Mouse (Mus musculus) embryonic fibroblast, embryonic 13.5 days (primary cell): ENCODE measurements at regions not wholly inside any gene's neighbourhood (a gene's known extent, or its start where the extent isn't known, plus 50 kb on each side); places are given as distances from the start of the nearest gene placed in this dataset.

Experiments
- H3K27ac ChIP-seq: 2 replicates; pipeline ENCODE4 v1.5.1; 2012; ENCODE audit warnings: low read length, control low read depth, inconsistent platforms; ENCODE audit not compliant: insufficient read depth
- H3K4me1 ChIP-seq: 2 replicates; pipeline ENCODE4 v1.6.1; 2011; ENCODE audit warnings: low read length; ENCODE audit not compliant: control insufficient read depth, insufficient read depth
- H3K4me3 ChIP-seq: 2 replicates; pipeline ENCODE4 v1.5.1; 2011; ENCODE audit warnings: mild to moderate bottlenecking, control low read depth, low read length; ENCODE audit not compliant: insufficient read depth
- CTCF ChIP-seq: IDR thresholded peaks from 2 replicates; pipeline ENCODE4 v1.5.1; 2011; ENCODE audit warnings: mild to moderate bottlenecking, control low read depth, low read length, moderate library complexity, borderline replicate concordance; ENCODE audit not compliant: insufficient read depth
- POLR2A ChIP-seq: IDR thresholded peaks from 2 replicates; pipeline ENCODE4 v1.6.1; 2011; ENCODE audit warnings: low read depth, mild to moderate bottlenecking, control low read depth, low read length, moderate library complexity

DNA sequence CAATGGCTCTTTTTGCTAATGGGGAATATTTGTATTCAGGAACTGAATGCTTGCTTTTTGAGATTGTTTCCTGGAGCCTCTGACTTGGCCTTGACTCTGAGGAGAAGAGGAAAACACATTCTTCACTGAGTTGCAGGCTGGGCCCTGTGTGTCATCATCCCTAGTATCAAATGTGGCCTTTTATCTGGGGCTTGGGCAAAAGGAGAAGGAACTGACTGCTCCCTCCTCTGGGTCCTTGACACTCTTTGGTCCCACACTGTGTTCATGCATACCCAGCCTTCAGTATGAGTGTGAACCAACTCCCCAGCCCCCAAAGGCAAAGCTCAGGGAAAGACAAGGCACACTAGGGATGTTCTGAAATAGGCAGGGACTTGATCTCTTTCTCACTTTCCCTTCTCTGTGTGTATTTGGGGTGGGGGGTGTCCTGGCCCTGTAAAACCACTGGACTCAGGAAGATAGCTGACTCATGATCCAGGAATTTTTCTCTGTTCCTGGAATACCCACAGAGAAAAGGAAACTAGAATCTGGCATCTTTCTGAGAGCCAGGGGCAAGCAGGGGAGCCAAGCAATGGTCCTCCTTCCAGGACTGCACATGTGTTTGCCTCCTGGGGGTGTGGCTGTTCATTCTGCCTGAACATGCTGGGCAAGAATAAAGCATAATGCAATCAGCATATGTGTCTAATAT, 82.1 kb upstream of the Sh3bp4 start:
- no peak overlapping the region for H3K4me3 ChIP-seq
- peak overlapping the region; percentile 60 for H3K27ac ChIP-seq
- TF ChIP-seq CTCF (no peak), POLR2A (no peak)
- H3K4me1 ChIP-seq, result peaks cover 7% of the 10 kb centered on the region

DNA sequence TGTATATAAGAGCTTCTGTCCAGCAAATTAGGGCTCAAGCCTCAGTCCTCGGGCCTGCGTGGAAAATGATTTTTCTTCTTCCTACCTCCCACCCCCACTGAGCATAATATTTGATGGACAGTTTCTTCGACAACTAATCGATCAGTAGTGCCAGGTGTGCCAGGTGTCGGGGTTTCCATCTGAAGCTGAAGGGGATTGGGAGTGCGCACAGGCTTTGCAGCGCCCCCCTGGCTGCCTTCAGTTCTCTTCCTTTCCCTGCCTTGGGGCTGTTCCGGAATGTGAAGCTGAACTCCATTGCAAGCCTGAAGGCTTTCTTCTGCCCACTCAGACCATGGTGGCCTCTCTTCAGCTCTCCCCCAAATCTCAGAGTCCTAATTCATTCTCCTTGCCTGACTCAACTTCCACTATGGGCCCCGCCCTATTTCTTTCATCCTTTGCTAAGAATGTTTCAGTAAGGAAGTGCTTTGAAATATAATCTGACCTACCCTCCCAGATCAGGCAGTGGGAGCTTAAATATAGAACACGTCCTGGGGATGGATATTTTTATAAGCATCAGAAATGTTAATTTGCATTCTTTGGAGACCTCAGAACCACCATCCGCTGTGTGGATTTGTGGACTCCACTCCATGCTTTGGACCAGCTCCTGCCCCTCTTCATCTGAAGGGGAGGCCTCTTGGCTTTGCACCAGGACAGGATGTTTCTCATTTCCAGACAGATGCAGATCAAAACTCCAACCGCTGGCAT, 75.5 kb upstream of the Sh3bp4 start:
- TF ChIP-seq POLR2A, result no peak
- no peak for TF ChIP-seq CTCF
- Histone ChIP-seq H3K4me3 (no peak overlapping the region), H3K27ac (peak overlapping the region; percentile 75), H3K4me1 (peaks cover 13% of the 10 kb centered on the region)

DNA sequence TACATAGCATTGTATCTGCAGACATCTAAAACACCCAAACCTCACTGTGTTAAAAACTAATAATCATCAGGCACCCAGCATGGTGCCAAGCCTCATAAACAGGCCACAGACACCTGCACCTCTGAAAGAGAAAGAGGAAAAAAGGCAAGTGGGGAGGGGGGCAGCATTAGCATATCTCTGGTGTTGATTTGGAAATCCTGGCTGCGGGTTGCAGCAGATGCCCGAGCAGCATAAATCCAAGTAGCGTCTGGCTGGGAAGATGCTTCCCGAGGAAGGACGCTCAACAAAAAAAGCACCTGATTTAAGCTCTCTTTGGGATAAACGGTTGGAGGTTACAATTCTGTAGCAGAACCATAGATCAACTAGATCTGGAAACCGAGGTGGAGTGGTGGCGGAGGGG, 74.3 kb upstream of the Sh3bp4 start:
- peak overlapping the region; percentile 90 for H3K27ac ChIP-seq

DNA sequence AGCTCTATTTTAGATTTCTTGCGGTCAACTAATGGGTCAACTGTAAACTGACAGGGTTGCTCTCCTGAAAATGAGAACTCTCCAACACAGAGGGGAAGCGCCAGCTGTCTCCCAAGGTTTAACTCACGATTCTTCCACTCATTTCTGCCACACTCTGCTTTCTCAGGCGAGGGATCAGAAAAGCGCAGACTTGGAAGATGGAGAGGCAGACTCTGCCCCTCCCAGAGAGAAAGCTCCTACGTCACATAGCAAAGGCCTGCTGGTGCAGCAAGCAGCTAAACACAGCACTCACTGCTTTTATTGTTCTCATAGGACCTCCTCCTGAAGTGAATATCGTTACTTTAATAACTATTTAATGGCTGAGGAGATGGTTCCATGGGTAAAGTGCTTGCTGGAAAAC, 73.6 kb upstream of the Sh3bp4 start:
- H3K27ac ChIP-seq, result no peak overlapping the region
- H3K4me3 ChIP-seq, result no peak overlapping the region
- TF ChIP-seq POLR2A (no peak), CTCF (no peak)
- peaks cover 13% of the 10 kb centered on the region for H3K4me1 ChIP-seq

More for the DNA sequence above, 74.3 kb upstream of the Sh3bp4 start:
- Histone ChIP-seq H3K4me3 (no peak overlapping the region), H3K4me1 (peaks cover 13% of the 10 kb centered on the region)
- TF ChIP-seq CTCF, result no peak
- no peak for TF ChIP-seq POLR2A

DNA sequence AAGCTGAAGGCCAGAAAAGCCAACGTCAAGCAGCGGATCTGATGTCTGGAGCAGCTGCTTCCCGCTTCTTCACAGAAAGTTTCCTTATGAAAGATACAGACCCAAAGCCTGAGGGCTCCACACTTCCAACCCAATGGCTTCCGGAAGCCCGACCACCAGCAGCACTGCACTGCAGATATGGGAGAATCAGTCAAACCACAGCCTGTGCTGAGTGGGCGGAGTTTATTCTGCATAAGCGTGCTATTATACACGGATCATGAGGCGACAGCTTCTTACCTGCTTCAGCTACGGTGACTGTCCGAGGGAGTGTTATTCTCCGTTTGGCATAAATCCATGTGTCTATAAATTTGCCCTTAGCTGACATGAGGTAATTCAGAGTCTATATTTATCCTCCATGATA, 72.4 kb upstream of the Sh3bp4 start:
- H3K4me1 ChIP-seq, result peaks cover 13% of the 10 kb centered on the region
- no peak overlapping the region for H3K27ac ChIP-seq
- H3K4me3 ChIP-seq, result no peak overlapping the region
- TF ChIP-seq CTCF (no peak), POLR2A (no peak)

DNA sequence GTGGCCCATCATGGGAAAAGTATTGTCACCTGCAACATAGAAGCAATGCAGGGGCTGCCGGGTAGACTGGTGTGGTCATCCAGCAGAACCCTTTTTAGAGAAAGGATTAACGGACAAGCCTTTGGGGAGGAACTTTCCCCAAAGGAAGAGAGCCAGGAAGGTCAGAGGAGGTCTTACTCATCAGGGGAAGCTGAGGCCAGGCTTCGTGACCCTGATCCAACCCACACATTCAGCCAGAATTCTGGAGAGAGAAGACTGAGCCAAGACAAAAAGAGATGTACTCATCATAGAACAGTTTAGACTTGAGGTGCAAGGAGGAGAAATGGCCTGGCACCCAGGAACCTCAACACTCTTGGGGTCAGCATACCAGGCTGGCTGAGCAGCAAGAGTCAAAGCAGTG, 67.9 kb upstream of the Sh3bp4 start:
- H3K27ac ChIP-seq, result no peak overlapping the region
- no peaks in the 10 kb centered on the region for H3K4me1 ChIP-seq
- H3K4me3 ChIP-seq, result no peak overlapping the region
- no peak for TF ChIP-seq CTCF
- TF ChIP-seq POLR2A, result no peak

DNA sequence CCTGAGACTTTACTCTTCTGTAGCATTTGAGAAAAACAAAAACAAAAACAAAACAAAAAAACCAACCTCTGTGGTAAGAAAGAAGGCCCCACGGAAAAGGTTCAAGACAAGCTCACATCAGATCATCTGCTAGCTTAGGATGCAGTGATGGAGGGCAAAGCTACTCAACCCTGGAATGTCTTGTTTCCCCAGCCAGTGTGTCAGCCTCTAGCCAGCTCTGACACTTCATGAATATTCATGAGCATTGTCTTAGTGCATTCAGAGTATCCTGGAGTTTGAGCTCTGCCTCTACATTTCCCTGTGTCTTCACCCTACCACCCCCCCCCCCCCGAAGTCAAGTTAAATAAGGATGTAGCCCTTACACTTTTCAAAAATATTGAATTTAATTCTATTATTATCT, 66.5 kb upstream of the Sh3bp4 start:
- Histone ChIP-seq H3K4me3 (no peak overlapping the region), H3K27ac (no peak overlapping the region), H3K4me1 (no peaks in the 10 kb centered on the region)
- TF ChIP-seq POLR2A (no peak), CTCF (no peak)

DNA sequence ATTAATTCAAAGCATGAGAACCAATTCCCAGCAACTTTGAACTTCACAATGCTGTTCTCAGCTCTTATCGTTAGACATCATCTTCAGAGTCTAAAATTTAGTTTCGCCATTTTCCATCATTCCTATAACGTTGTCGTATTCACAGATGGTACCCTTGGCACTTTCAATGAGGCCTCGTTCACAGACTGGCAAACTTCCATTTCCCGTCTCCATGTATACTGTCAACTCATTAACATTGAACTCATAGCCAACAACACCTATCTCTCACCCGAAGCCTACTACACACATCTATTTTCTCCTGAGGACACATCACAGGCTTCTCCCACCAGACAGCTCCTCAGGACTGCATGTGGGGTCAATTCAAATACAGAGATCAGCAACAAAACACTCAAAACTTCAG, 62.7 kb upstream of the Sh3bp4 start:
- Histone ChIP-seq H3K4me1 (no peaks in the 10 kb centered on the region), H3K4me3 (no peak overlapping the region), H3K27ac (no peak overlapping the region)
- TF ChIP-seq CTCF, result no peak
- TF ChIP-seq POLR2A, result no peak

DNA sequence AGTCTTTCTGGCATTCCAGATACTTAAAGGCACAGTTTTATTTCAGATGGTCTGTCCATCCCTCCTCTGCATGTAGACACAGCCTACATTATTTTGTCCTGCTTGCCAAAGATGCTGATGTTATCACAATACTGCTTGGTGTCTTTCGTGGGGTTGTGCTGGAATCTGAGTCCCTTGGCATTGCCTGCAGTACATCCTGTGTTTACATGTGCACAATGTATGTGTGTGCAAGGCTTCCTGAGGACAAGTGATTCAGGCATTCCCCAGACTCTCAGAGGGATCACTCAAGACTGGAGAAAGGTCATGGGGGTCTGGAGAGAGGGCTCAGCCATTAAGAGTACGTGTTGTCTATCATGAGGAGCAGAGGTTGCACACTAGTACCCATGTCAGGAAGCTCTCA, 60.0 kb upstream of the Sh3bp4 start:
- H3K4me3 ChIP-seq, result no peak overlapping the region
- no peak overlapping the region for H3K27ac ChIP-seq
- no peak for TF ChIP-seq POLR2A
- TF ChIP-seq CTCF, result no peak
- H3K4me1 ChIP-seq, result no peaks in the 10 kb centered on the region

DNA sequence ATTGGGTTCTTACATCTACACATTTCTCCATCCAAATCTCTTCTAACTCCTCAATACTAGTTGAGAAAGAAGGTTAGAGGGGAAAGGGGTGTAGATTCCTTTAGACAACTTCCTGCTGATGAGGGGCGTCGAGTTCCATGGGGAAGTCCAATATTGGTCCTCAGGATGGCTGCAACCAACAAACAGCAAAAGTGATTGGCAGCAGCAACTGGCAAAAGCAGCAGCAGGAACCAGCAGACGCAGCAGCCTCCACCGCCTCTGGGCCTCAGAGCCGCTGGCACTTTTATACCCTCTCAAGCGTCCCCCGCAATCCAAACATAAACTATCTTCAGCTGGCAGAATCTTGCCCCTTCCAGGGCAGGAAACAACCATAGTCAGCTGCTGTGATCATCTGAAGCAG, 58.8 kb upstream of the Sh3bp4 start:
- TF ChIP-seq POLR2A (no peak), CTCF (no peak)
- no peak overlapping the region for H3K27ac ChIP-seq

DNA sequence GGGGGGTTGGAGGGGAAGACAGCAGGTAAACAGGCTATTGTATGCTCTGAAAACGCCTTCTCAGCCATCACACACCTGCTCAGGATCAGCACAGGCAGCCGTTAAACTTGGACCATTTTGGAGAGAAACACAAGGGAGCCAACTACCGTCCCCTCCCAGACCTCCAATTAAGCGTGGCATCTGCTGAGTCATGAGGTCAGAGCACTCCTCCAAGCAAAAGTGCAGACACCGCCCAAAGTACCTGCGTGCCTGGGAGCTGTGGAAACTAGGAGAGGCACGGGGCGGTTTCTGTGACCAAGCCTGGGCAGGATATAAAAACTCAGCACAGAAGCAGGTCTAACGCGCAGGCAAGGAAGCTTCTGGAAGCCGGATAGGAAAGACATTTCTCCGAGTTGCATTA, 54.8 kb upstream of the Sh3bp4 start:
- no peak overlapping the region for H3K4me3 ChIP-seq
- H3K4me1 ChIP-seq, result peaks cover 4% of the 10 kb centered on the region; the same call in 1 of the 2 replicates
- no peak for TF ChIP-seq CTCF
- TF ChIP-seq POLR2A, result no peak
- H3K27ac ChIP-seq, result no peak overlapping the region

More for the DNA sequence above, 58.8 kb upstream of the Sh3bp4 start:
- 0 out of 2 replicates have a peak, but pooled peaks cover 4% of the 10 kb centered on the region for H3K4me1 ChIP-seq
- H3K4me3 ChIP-seq, result no peak overlapping the region
